Mouse (Mus musculus) liver, adult 2 months (tissue): ENCODE measurements around the gene Gm5890. TPM values are rescaled to one million over a fixed set of nuclear protein-coding genes. Genes with fewer than 3 reads are reported as not detected.
"Not testable (repeated sequence)": the region's sequence is repeated elsewhere in the genome, so short reads cannot be mapped to it uniquely, and the experiment has no call there.

Source experiments
- DNase-seq: peaks from one replicate; pipeline ENCODE4 v3.0.0-alpha.2; 2011; ENCODE audit warnings: low read depth, low spot score; ENCODE audit errors: extremely low read depth
- H3K27ac ChIP-seq: fragments of 200-500 bp; replicated peaks from 2 replicates; pipeline ENCODE4 v1.5.1; 2012; ENCODE audit warnings: low read depth, mild to moderate bottlenecking, control low read depth, inconsistent platforms, low read length; ENCODE audit not compliant: insufficient read depth
- H3K27me3 ChIP-seq: fragments of 200-500 bp; 2 replicates; pipeline ENCODE4 v1.6.1; 2012; ENCODE audit warnings: mild to moderate bottlenecking, moderate library complexity, low read length, inconsistent platforms; ENCODE audit not compliant: control insufficient read depth, insufficient read depth
- H3K36me3 ChIP-seq: fragments of 200-500 bp; 2 replicates; pipeline ENCODE4 v1.6.1; 2012; ENCODE audit warnings: low read length, inconsistent platforms; ENCODE audit not compliant: control insufficient read depth, insufficient read depth
- H3K4me1 ChIP-seq: fragments of 200-500 bp; 2 replicates; pipeline ENCODE4 v1.6.1; 2011; ENCODE audit warnings: low read length; ENCODE audit not compliant: control insufficient read depth, insufficient read depth
- H3K4me3 ChIP-seq: fragments of 200-500 bp; 2 replicates; pipeline ENCODE4 v1.5.1; 2011; ENCODE audit warnings: low read depth, mild to moderate bottlenecking, control low read depth, low read length, moderate library complexity; ENCODE audit not compliant: insufficient read depth
- H3K79me2 ChIP-seq: fragments of 200-500 bp; 2 replicates; pipeline ENCODE4 v1.6.1; 2012; ENCODE audit warnings: inconsistent platforms, mild to moderate bottlenecking, low read length, moderate library complexity; ENCODE audit not compliant: control insufficient read depth, insufficient read depth
- H3K9ac ChIP-seq: fragments of 200-500 bp; 2 replicates; pipeline ENCODE4 v1.6.1; 2012; ENCODE audit warnings: low read depth, mild to moderate bottlenecking, control low read depth, inconsistent platforms, low read length
- WGBS: fragments of 180-500 bp; shearing (Covaris S2); methylation state at CpG from one replicate; pipeline ENCODE4 v1.1.7; 2018; 5-methylcytosine and 5-hydroxymethylcytosine counted together
- polyA plus RNA-seq: library from polyadenylated mRNA; depleted of rRNA; stranded (reverse); fragments of >200 nt; gene quantifications from 2 replicates; pipeline ENCODE4 v1.2.3, GENCODE M21; 2012; rRNA removed
- total RNA-seq: library from RNA; depleted of rRNA; stranded (reverse); fragments of >200 nt; gene quantifications from 2 replicates; pipeline ENCODE4 v1.2.3, GENCODE M21; 2014; rRNA removed

Gene Gm5890
- total RNA-seq (not detected in 2 replicates), polyA plus RNA-seq (not detected in 2 replicates)

DNA sequence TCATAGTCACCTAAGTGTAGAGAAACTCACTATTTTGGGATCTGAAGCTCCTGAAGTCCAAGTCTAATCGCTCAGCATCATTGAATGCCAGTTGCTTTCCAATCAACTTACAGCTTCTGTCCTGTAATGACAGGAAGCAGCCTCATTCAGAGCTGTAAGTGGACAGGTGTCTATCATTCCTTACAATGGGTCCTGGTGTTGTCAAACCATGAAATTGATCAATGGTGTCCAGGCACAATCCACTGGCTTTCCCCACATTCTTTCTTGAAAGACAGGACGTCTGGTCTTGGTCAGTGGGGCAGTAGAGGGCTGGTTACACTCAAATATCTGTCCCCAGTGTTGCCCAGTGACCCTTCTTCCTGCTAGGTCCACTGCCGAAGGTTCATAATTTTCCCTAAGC is at the start of gene Gm5890:
Gm5890 (minus strand) TSS at position 101 of the 400 bp plus-strand sequence.
- no CpG with 5 or more reads among the region's 3 CpGs for WGBS

GRCm38 (mm10) chr7:20233728-20234127 is 28.9 kb downstream of the Gm5890 start, which contains the start of gene Gm4498:
Gene Gm4498, minus strand, starts transcription at chr7:20233828.
- not testable (repeated sequence) for H3K9ac ChIP-seq, H3K27me3 ChIP-seq, H3K4me3 ChIP-seq, H3K79me2 ChIP-seq, H3K36me3 ChIP-seq, DNase-seq, H3K27ac ChIP-seq, H3K4me1 ChIP-seq
- no CpG with 5 or more reads among the region's 2 CpGs for WGBS

More for the DNA sequence above, at the start of gene Gm5890:
- H3K4me1 ChIP-seq, H3K79me2 ChIP-seq, H3K9ac ChIP-seq, H3K4me3 ChIP-seq, H3K36me3 ChIP-seq, DNase-seq, H3K27me3 ChIP-seq, H3K27ac ChIP-seq: not testable (repeated sequence)

Other genes starting within 250 kb of the Gm5890 start
- gene Vmn1r91, start 163.2 kb downstream of the Gm5890 start, total RNA-seq, result not detected in 2 replicates
- gene Vmn1r91, start 163.2 kb downstream of the Gm5890 start, polyA plus RNA-seq, result not detected in 2 replicates
- gene Gm16442, start 140.3 kb downstream of the Gm5890 start, total RNA-seq, result not detected in 2 replicates
- not detected in 2 replicates for gene Gm16442, start 140.3 kb downstream of the Gm5890 start, polyA plus RNA-seq
- not detected in 2 replicates for gene Vmn1r93, start 123.7 kb downstream of the Gm5890 start, total RNA-seq
- gene Vmn1r93, start 123.7 kb downstream of the Gm5890 start, polyA plus RNA-seq, result not detected in 2 replicates
- gene Vmn1r94, start 94.5 kb downstream of the Gm5890 start, total RNA-seq, result not detected in 2 replicates
- gene Vmn1r94, start 94.5 kb downstream of the Gm5890 start, polyA plus RNA-seq, result not detected in 2 replicates
- gene Vmn1r95, start 69.1 kb downstream of the Gm5890 start, total RNA-seq, result not detected in 2 replicates
- not detected in 2 replicates for gene Vmn1r95, start 69.1 kb downstream of the Gm5890 start, polyA plus RNA-seq
- not detected in 2 replicates for gene Gm6164, start 57.2 kb downstream of the Gm5890 start, total RNA-seq
- gene Gm6164, start 57.2 kb downstream of the Gm5890 start, polyA plus RNA-seq, result not detected in 2 replicates
- gene Gm4498, start 29.0 kb downstream of the Gm5890 start, total RNA-seq, result not detected in 2 replicates
- gene Gm4498, start 29.0 kb downstream of the Gm5890 start, polyA plus RNA-seq, result not detected in 2 replicates
- not detected in 2 replicates for gene Gm4133, start 71.2 kb upstream of the Gm5890 start, total RNA-seq
- not detected in 2 replicates for gene Gm4133, start 71.2 kb upstream of the Gm5890 start, polyA plus RNA-seq
- not detected in 2 replicates for gene Gm5728, start 112.6 kb upstream of the Gm5890 start, total RNA-seq
- not detected in 2 replicates for gene Gm5728, start 112.6 kb upstream of the Gm5890 start, polyA plus RNA-seq
- gene Vmn1r100, start 155.1 kb upstream of the Gm5890 start, total RNA-seq, result not detected in 2 replicates
- gene Vmn1r100, start 155.1 kb upstream of the Gm5890 start, polyA plus RNA-seq, result not detected in 2 replicates
- not detected in 2 replicates for gene Vmn1r101, start 179.8 kb upstream of the Gm5890 start, total RNA-seq
- gene Vmn1r101, start 179.8 kb upstream of the Gm5890 start, polyA plus RNA-seq, result not detected in 2 replicates
- gene Gm10670, start 212.1 kb upstream of the Gm5890 start, total RNA-seq, result not detected in 2 replicates
- gene Gm10670, start 212.1 kb upstream of the Gm5890 start, polyA plus RNA-seq, result not detected in 2 replicates
- not detected in 2 replicates for gene Vmn1r103, start 247.7 kb upstream of the Gm5890 start, total RNA-seq
- gene Vmn1r103, start 247.7 kb upstream of the Gm5890 start, polyA plus RNA-seq, result not detected in 2 replicates